Mouse (Mus musculus): ENCODE data around the gene Romo1. TPM values are rescaled to one million over a fixed set of nuclear protein-coding genes. Genes with fewer than 3 reads are reported as not detected.
"Not testable (repeated sequence)": the region's sequence is repeated elsewhere in the genome, so short reads cannot be mapped to it uniquely, and the experiment has no call there.

Gene Romo1
- 406 and 428 TPM in 2 replicates for polyA plus RNA-seq (2015; fragmentation: Nextera tagmentation; extraction: Ambion mirVana)

- Histone ChIP-seq H3K27me3 (no peaks in the 10 kb centered on the region), H3K4me3 (replicated peaks) (peak within 1 kb of the TSS; percentile 66), H3K4me2 (peak within 1 kb of the TSS; percentile 72), H3K4me1 (peaks cover 12% of the 10 kb centered on the region), H3K36me3 (peaks cover 54% of the 10 kb centered on the region), H3K9ac (peak within 1 kb of the TSS; percentile 81), H3K27ac (peak within 1 kb of the TSS; percentile 94), H3K9me3 (replicated peaks) (no peaks in the 10 kb centered on the region)
- under 1% methylated on average over 70 of the region's 70 CpGs for WGBS
- peak; percentile 97 for ATAC-seq (replicated peaks; ENCODE audit: low FRiP score)
Observed at GRCm38 (mm10) chr2:156143953-156144724, at the start of gene Romo1, which contains the start of gene Nfs1. Romo1 (plus strand) TSS chr2:156144039. Nfs1 (minus strand) TSS chr2:156144186.

DNA sequence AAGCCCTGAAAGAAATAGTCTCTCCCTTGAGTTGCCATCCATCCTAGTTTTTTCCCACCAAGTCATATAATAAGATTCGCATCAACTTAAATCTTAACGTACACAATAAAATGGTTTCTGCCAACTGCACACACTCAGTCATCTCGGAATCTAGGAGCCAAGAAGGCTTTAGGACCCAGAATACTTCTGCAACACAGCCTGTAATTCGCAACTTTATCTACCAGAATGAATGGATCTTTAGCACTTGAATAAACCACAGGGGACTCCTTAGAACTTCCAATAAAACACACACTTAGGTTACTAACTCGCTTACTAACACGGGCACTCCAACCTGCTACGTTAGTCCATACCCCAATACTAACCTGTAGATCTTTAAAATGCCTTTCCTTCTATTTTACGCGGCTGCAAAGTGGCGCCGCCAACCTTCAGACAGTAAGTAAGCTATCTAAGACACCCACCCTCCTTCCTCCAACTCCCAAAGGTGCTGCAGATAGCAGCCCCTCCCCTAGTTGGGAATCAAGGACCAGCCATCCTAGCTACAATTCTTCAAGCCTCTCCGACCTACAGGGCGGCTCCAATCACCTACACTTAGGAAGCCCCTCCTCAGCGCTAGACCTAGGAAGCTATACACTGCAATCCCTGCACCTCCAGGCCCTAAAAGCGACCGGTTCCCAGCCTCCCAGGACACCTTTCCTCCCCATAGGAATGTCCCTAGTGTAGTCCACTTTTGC lies 33.0 kb upstream of the Romo1 start:
- ATAC-seq (replicated peaks; ENCODE audit: low FRiP score), result peak; percentile 82
- peak overlapping the region; percentile 93 for H3K4me3 ChIP-seq (replicated peaks)
- under 1% methylated on average over 16 of the region's 16 CpGs for WGBS
- no peaks in the 10 kb centered on the region for H3K9me3 ChIP-seq (replicated peaks)
- peak overlapping the region; percentile 93 for H3K27ac ChIP-seq
- H3K9ac ChIP-seq, result peak overlapping the region; percentile 97
- H3K4me2 ChIP-seq, result peak overlapping the region; percentile 67
- peaks cover 14% of the 10 kb centered on the region for H3K4me1 ChIP-seq
- peaks cover 16% of the 10 kb centered on the region; the same call in 1 of the 2 replicates for H3K36me3 ChIP-seq
- H3K27me3 ChIP-seq, result no peaks in the 10 kb centered on the region

GRCm38 (mm10) chr2:156111358-156112079 lies 32.3 kb upstream of the Romo1 start, which contains the start of the genes Cpne1 and Rbm12:
Cpne1 (minus strand) TSS chr2:156111965.
Rbm12 (minus strand) TSS chr2:156111978.
- peak; percentile 95 for ATAC-seq (replicated peaks; ENCODE audit: low FRiP score)
- peaks cover 13% of the 10 kb centered on the region for H3K4me1 ChIP-seq
- H3K9me3 ChIP-seq (replicated peaks), result no peaks in the 10 kb centered on the region
- WGBS, result under 1% methylated on average over 72 of the region's 74 CpGs
- H3K27ac ChIP-seq, result peak within 1 kb of the TSS; percentile 93
- no peaks in the 10 kb centered on the region for H3K27me3 ChIP-seq
- H3K9ac ChIP-seq, result peak within 1 kb of the TSS; percentile 97
- H3K4me3 ChIP-seq (replicated peaks), result peak within 1 kb of the TSS; percentile 93
- H3K36me3 ChIP-seq, result peaks cover 13% of the 10 kb centered on the region; the same call in 1 of the 2 replicates
- peak within 1 kb of the TSS; percentile 67 for H3K4me2 ChIP-seq

DNA sequence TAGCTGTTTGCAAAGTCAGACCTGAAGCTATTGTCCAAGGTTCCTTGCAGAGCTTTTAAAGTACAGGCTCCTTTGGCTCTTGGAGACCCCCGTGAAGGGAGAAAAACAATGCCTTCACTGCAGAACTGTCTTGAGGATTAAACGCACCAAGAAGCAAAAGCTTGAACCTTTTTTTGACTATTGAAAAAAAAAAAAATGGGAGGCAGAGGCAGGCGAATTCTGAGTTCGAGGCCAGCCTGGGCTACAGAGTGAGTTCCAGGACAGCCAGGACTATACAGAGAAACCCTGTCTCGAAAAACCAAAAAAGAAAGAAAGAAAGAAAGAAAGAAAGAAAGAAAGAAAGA lies 31.8 kb upstream of the Romo1 start:
- not testable (repeated sequence) for H3K9me3 ChIP-seq (replicated peaks); H3K27me3 ChIP-seq; ATAC-seq (replicated peaks; ENCODE audit: low FRiP score); H3K4me1 ChIP-seq
- peak overlapping the region; percentile 93 for H3K27ac ChIP-seq
- peak overlapping the region; percentile 67 for H3K4me2 ChIP-seq
- peak overlapping the region; percentile 93 for H3K4me3 ChIP-seq (replicated peaks)
- H3K9ac ChIP-seq, result peak overlapping the region; percentile 97
- H3K36me3 ChIP-seq, result peaks cover 13% of the 10 kb centered on the region; the same call in 1 of the 2 replicates
- 24% methylated on average over 5 of the region's 5 CpGs for WGBS

DNA sequence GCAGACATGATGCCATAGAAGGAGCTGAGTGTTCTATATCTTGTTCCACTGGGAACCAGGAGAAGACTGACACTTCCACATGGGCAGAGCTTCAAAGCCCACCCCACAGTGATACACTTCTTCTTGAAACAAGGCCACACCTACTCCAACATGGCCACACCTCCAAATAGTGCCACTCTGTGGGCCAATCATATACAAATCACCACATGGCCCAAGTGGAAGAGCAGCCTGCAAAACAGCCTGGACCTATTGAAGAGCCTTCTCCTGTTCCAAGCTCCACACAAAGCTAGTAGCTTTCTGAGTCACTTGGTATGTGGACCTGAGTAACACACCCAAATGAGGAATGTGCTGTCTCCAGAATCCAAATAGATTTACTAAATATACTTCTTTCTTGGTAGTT lies 24.3 kb upstream of the Romo1 start:
- no peaks in the 10 kb centered on the region for H3K4me1 ChIP-seq
- H3K4me2 ChIP-seq, result no peak overlapping the region
- H3K4me3 ChIP-seq (replicated peaks), result no peak overlapping the region
- no peak overlapping the region for H3K9ac ChIP-seq
- no peak overlapping the region for H3K27ac ChIP-seq
- ATAC-seq (replicated peaks; ENCODE audit: low FRiP score), result no peak
- H3K36me3 ChIP-seq, result peaks cover 11% of the 10 kb centered on the region; the same call in 1 of the 2 replicates
- H3K9me3 ChIP-seq (replicated peaks), result 0 out of 2 replicates have a peak, but pooled peaks cover 4% of the 10 kb centered on the region
- H3K27me3 ChIP-seq, result no peaks in the 10 kb centered on the region

DNA sequence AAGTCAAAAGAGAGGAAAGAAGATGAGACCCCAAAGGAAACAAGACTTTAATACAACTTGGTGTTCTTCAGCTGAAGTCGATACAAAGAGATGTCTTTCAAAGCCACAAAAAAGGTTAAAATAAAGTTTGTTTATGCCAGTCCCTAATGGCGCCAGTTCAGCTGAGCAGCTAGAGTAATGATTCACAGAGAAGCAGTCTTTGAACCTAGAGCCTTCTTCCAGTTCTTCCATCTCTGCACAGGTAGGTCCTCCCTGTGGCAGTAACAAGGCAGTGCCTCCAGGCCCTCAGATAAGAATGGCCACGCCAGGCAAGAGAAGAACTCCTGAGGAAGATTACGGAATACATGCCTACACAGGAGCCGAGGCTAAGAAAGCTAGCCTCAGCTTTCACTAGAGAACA lies 20.1 kb upstream of the Romo1 start:
- peaks cover 40% of the 10 kb centered on the region for H3K36me3 ChIP-seq
- no peak overlapping the region for H3K9ac ChIP-seq
- no peaks in the 10 kb centered on the region for H3K4me1 ChIP-seq
- H3K27ac ChIP-seq, result no peak overlapping the region
- no peak for ATAC-seq (replicated peaks; ENCODE audit: low FRiP score)
- no peaks in the 10 kb centered on the region for H3K27me3 ChIP-seq
- H3K4me2 ChIP-seq, result no peak overlapping the region
- 0 out of 2 replicates have a peak, but pooled peaks cover 4% of the 10 kb centered on the region for H3K9me3 ChIP-seq (replicated peaks)
- no peak overlapping the region for H3K4me3 ChIP-seq (replicated peaks)
- WGBS, result 93% methylated on average over 5 of the region's 5 CpGs

GRCm38 (mm10) chr2:156126992-156127391 lies 16.8 kb upstream of the Romo1 start, which contains the start of gene Gm28036:
Gm28036 (minus strand) TSS chr2:156127092.
- WGBS, result 93% methylated on average over 5 of the region's 5 CpGs
- no peaks in the 10 kb centered on the region for H3K9me3 ChIP-seq (replicated peaks)
- H3K36me3 ChIP-seq, result peaks cover 54% of the 10 kb centered on the region
- no peaks in the 10 kb centered on the region for H3K27me3 ChIP-seq
- no peak within 1 kb of the TSS for H3K4me3 ChIP-seq (replicated peaks)
- H3K4me1 ChIP-seq, result no peaks in the 10 kb centered on the region
- H3K4me2 ChIP-seq, result no peak within 1 kb of the TSS
- no peak within 1 kb of the TSS for H3K27ac ChIP-seq
- H3K9ac ChIP-seq, result no peak within 1 kb of the TSS
- no peak for ATAC-seq (replicated peaks; ENCODE audit: low FRiP score)

DNA sequence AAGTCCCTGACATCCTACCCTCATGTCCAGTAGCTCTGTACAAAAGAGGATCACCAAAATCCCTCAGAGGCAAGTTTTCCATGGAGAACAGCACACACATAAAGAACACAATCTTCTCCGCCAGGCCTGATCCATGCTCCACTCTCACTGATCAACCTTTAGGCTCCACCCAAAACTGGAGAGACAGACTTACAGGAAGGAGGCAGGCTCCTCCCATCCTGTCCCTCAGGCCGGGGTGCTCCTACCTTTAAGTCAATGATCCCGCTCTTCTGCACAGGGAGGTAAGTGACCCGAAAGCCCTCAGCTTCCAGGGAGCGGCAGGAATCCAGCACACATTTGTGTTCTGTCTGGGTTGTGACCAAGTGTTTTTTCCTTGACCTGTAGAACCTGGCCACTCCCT lies 9.7 kb upstream of the Romo1 start:
- 79% methylated on average over 5 of the region's 5 CpGs for WGBS
- no peak for ATAC-seq (replicated peaks; ENCODE audit: low FRiP score)

GRCm38 (mm10) chr2:156135695-156136094 lies 8.1 kb upstream of the Romo1 start:
- 86% methylated on average over 6 of the region's 6 CpGs for WGBS
- peaks cover 54% of the 10 kb centered on the region for H3K36me3 ChIP-seq
- no peak for ATAC-seq (replicated peaks; ENCODE audit: low FRiP score)
- no peaks in the 10 kb centered on the region for H3K9me3 ChIP-seq (replicated peaks)
- H3K27ac ChIP-seq, result no peak overlapping the region
- H3K4me2 ChIP-seq, result no peak overlapping the region
- H3K4me1 ChIP-seq, result no peaks in the 10 kb centered on the region
- H3K27me3 ChIP-seq, result no peaks in the 10 kb centered on the region
- no peak overlapping the region for H3K4me3 ChIP-seq (replicated peaks)
- H3K9ac ChIP-seq, result no peak overlapping the region

More for the DNA sequence above, 9.7 kb upstream of the Romo1 start:
- no peaks in the 10 kb centered on the region for H3K27me3 ChIP-seq
- H3K4me1 ChIP-seq, result no peaks in the 10 kb centered on the region
- no peak overlapping the region for H3K4me2 ChIP-seq
- no peak overlapping the region for H3K27ac ChIP-seq
- no peak overlapping the region for H3K9ac ChIP-seq
- H3K9me3 ChIP-seq (replicated peaks), result no peaks in the 10 kb centered on the region
- no peak overlapping the region for H3K4me3 ChIP-seq (replicated peaks)
- H3K36me3 ChIP-seq, result peaks cover 41% of the 10 kb centered on the region

GRCm38 (mm10) chr2:156142820-156143219 lies 1.0 kb upstream of the Romo1 start:
- no peak for ATAC-seq (replicated peaks; ENCODE audit: low FRiP score)
- H3K27ac ChIP-seq, result no peak overlapping the region
- H3K9ac ChIP-seq, result peak overlapping the region; percentile 81
- H3K36me3 ChIP-seq, result peaks cover 46% of the 10 kb centered on the region
- peak overlapping the region; percentile 72 for H3K4me2 ChIP-seq
- peaks cover 12% of the 10 kb centered on the region for H3K4me1 ChIP-seq
- H3K4me3 ChIP-seq (replicated peaks), result peak overlapping the region; percentile 66
- H3K9me3 ChIP-seq (replicated peaks), result no peaks in the 10 kb centered on the region
- WGBS, result 72% methylated on average over 2 of the region's 2 CpGs
- H3K27me3 ChIP-seq, result no peaks in the 10 kb centered on the region

GRCm38 (mm10) chr2:156143367-156143766 lies 472 bp upstream of the Romo1 start:
- no peaks in the 10 kb centered on the region for H3K9me3 ChIP-seq (replicated peaks)
- H3K4me1 ChIP-seq, result peaks cover 12% of the 10 kb centered on the region
- H3K27me3 ChIP-seq, result no peaks in the 10 kb centered on the region
- no peak for ATAC-seq (replicated peaks; ENCODE audit: low FRiP score)
- peak overlapping the region; percentile 94 for H3K27ac ChIP-seq
- peaks cover 51% of the 10 kb centered on the region for H3K36me3 ChIP-seq
- peak overlapping the region; percentile 66 for H3K4me3 ChIP-seq (replicated peaks)
- WGBS, result 2% methylated on average over 16 of the region's 16 CpGs
- peak overlapping the region; percentile 72 for H3K4me2 ChIP-seq
- peak overlapping the region; percentile 81 for H3K9ac ChIP-seq

Measured in kidney, embryonic 15.5 days (tissue).